Mouse (Mus musculus) spleen, adult 2 months (tissue): ENCODE results near the gene Aarsd1.

Experiments
- CTCF ChIP-seq: fragments of 200-500 bp; IDR thresholded peaks from 2 replicates; pipeline ENCODE4 v1.5.1; 2011; ENCODE audit warnings: mild to moderate bottlenecking, inconsistent platforms; ENCODE audit not compliant: insufficient read depth, insufficient read length, insufficient replicate concordance; ENCODE audit errors: extremely low read depth
- POLR2A ChIP-seq: fragments of 200-500 bp; IDR thresholded peaks from 2 replicates; pipeline ENCODE4 v1.6.1; 2011; ENCODE audit warnings: low read depth, low read length, inconsistent platforms

DNA sequence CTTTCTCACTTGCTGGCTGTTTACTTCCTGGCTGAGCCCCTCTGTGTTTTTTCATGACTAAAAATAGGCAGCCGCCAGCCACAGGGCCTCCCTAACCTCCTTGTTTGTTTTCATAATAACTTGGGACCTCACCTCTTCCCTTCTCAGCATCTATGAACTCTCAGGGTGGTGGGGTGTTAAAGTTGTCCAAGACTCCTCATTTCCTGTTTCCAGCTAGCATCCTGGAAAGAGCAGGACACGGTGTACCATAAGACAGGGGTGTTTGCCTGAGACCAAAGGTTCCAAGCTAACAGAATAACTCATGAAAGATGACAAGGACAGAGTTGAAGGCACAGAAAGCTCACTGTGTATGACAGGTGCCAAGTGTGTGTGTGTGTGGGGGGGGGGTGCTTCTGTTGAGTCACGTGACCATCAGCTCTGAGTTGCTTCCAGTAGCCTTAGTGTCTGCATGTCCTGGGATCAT is 56.7 kb downstream of the Aarsd1 start:
- no peak for TF ChIP-seq CTCF
- TF ChIP-seq POLR2A, result no peak
